In the genomic region with DNA sequence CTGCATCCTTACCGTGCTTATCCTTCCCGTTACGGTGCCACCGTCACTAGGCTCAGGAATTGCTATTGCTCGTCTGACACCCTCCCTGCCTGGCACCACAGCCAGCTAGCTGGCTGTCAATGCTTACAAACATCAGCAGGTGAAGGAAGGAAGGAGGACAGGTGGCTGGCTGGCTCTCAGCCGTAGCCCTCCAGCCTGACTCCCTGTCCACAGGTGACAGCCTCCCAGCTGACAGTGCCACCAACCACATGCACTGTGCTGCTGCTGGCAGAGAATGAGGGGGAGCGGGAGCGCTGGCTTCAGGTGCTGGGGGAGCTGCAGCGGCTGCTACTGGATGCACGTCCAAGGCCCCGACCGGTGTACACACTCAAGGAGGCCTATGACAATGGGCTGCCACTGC, we compare ENCODE assay signal across 21 mouse cellular contexts.
"Had no signal": no experiment of that assay in that cellular context is flagged by ENCODE, and none has a peak within 500 bp of the region (broad histone marks: within the 10 kb centered on the region; RNA-seq: fewer than 3 reads in every experiment).

No protein-coding gene starts in this region.

- DNase-seq: liver, embryonic 13.5 days; liver, postnatal 0 days; lung, adult 2 months; lung, postnatal 14 days; lung, postnatal 36 days; midbrain, embryonic 14.5 days; retina, postnatal 1 day; right cerebral cortex, adult 18-20 months; right cerebral cortex, postnatal 25 days; right cerebral cortex, postnatal 4 days; spleen, adult 18-20 months; thymus, adult 18-20 months; thymus, postnatal 25 days; thymus, postnatal 4 days had no signal

- H3K9me3 ChIP-seq: liver, embryonic 13.5 days; liver, embryonic 15.5 days; lung, embryonic 15.5 days; neural tube, embryonic 13.5 days; neural tube, embryonic 15.5 days had no signal

- H3K9ac ChIP-seq: liver, embryonic 13.5 days; liver, embryonic 15.5 days; liver, postnatal 0 days; lung, embryonic 15.5 days; neural tube, embryonic 13.5 days; neural tube, embryonic 15.5 days had no signal

- H3K27ac ChIP-seq: liver, embryonic 13.5 days; liver, embryonic 15.5 days; lung, embryonic 15.5 days; macrophage; neural tube, embryonic 13.5 days; neural tube, embryonic 15.5 days had no signal

- H3K4me3 ChIP-seq: liver, embryonic 13.5 days; liver, embryonic 15.5 days; lung, embryonic 15.5 days; neural tube, embryonic 13.5 days; neural tube, embryonic 15.5 days had no signal

- H3K4me2 ChIP-seq: liver, embryonic 13.5 days; liver, embryonic 15.5 days; lung, embryonic 15.5 days; midbrain, embryonic 11.5 days; neural tube, embryonic 13.5 days; neural tube, embryonic 15.5 days had no signal

- H3K4me1 ChIP-seq: neural tube, embryonic 13.5 days; neural tube, embryonic 15.5 days had no signal

- H3K27me3 ChIP-seq: liver, embryonic 13.5 days; liver, embryonic 15.5 days; lung, embryonic 15.5 days; neural tube, embryonic 13.5 days; neural tube, embryonic 15.5 days had no signal

- ATAC-seq: liver, postnatal 0 days; lung, postnatal 0 days had no signal
